Mouse (Mus musculus) forebrain, postnatal 0 days (tissue): Measurements from ENCODE around the gene Gm10272. TPM values are rescaled to one million over a fixed set of nuclear protein-coding genes. Genes with fewer than 3 reads are reported as not detected.
A peak's percentile ranks its signal among the peaks of the same experiment; 100 is the strongest.
"Not testable (repeated sequence)": the region's sequence is repeated elsewhere in the genome, so short reads cannot be mapped to it uniquely, and the experiment has no call there.

Experiments used
- ATAC-seq: fragments of 200-750 bp; cut with Nextera tagmentation; 2 replicates; pipeline ENCODE4 v1.8.0; 2017; ENCODE audit warnings: mild to moderate bottlenecking, moderate library complexity
- DNase-seq: peaks from one replicate; pipeline ENCODE4 v3.0.0-alpha.2; 2015
- H3K27ac ChIP-seq: fragments of 300-500 bp; sonication (generic); 2 replicates; pipeline ENCODE4 v1.5.1; 2014; ENCODE audit warnings: low read depth, mild to moderate bottlenecking, antibody characterized with exemption, low read length, moderate library complexity, mixed read lengths
- H3K27me3 ChIP-seq: fragments of 300-500 bp; sonication (generic); 2 replicates; pipeline ENCODE4 v1.6.1; 2014; ENCODE audit warnings: mild to moderate bottlenecking, low read length, mixed read lengths; ENCODE audit not compliant: insufficient read depth
- H3K36me3 ChIP-seq: fragments of 300-500 bp; sonication (generic); 2 replicates; pipeline ENCODE4 v1.6.1; 2014; ENCODE audit warnings: mild to moderate bottlenecking, moderate library complexity; ENCODE audit not compliant: insufficient read depth
- H3K4me1 ChIP-seq: fragments of 300-500 bp; sonication (generic); 2 replicates; pipeline ENCODE4 v1.6.1; 2014; ENCODE audit warnings: antibody characterized with exemption; ENCODE audit not compliant: insufficient read depth
- H3K4me2 ChIP-seq: fragments of 300-500 bp; sonication (generic); 2 replicates; pipeline ENCODE4 v1.6.1; 2014; ENCODE audit warnings: low read depth, mild to moderate bottlenecking, moderate library complexity
- H3K4me3 ChIP-seq: fragments of 300-500 bp; sonication (generic); 2 replicates; pipeline ENCODE4 v1.5.1; 2014; ENCODE audit warnings: low read depth, low read length, mixed read lengths
- H3K9ac ChIP-seq: fragments of 300-500 bp; sonication (generic); 2 replicates; pipeline ENCODE4 v1.6.1; 2014; ENCODE audit warnings: mild to moderate bottlenecking
- H3K9me3 ChIP-seq: fragments of 300-500 bp; sonication (generic); 2 replicates; pipeline ENCODE4 v1.6.1; 2016; ENCODE audit warnings: low read length
- CTCF ChIP-seq: sonication (generic); IDR thresholded peaks from 2 replicates; pipeline ENCODE4 v1.5.1; 2016; ENCODE audit warnings: antibody characterized with exemption, control low read depth, low read depth
- WGBS: fragments of 180-500 bp; shearing (Covaris S2); extraction: QIAGEN DNeasy Blood & Tissue Kit; methylation state at CpG from one replicate; pipeline ENCODE4 v1.1.7; 2014; 5-methylcytosine and 5-hydroxymethylcytosine counted together
- polyA plus RNA-seq: library from polyadenylated mRNA; unstranded; fragments of >200 nt; fragmentation: Nextera tagmentation; extraction: Ambion mirVana; gene quantifications from 2 replicates; pipeline ENCODE4 v1.2.1, GENCODE M21; 2015
- total RNA-seq: library from RNA; depleted of rRNA; stranded (reverse); fragments of >200 nt; gene quantifications from 2 replicates; pipeline ENCODE4 v1.2.3, GENCODE M21; 2014

Gene Gm10272
- total and polyA plus RNA-seq, 2 experiments from 2014 or later, result not detected

DNA sequence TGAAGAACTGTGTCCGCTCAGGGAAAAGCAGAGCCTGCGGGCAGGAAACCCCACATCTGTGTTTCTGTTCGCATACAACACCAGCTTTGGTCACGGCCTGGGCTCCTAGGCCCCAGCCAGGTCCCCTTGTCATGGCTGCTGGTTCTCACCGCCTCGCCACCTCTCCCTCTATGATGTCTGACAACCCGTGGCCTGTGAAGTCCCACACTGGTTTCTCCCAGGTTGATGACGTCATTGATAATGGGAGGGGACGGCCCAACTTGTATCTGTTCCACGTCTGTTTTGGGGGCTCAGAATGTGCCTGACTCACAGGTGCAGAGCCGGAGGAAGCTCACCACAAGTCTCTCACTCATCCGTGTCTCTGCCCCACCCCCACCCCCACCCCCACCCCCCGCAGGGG lies 32.7 kb upstream of the Gm10272 start:
- H3K27me3 ChIP-seq, result peaks cover 9% of the 10 kb centered on the region
- H3K9me3 ChIP-seq, result no peaks in the 10 kb centered on the region
- H3K27ac ChIP-seq, result no peak overlapping the region
- 65% methylated on average over 13 of the region's 13 CpGs for WGBS
- ATAC-seq (no peak), DNase-seq (no peak)
- no peak for TF ChIP-seq CTCF
- no peaks in the 10 kb centered on the region for H3K36me3 ChIP-seq
- H3K4me2 ChIP-seq, result no peak overlapping the region
- no peak overlapping the region for H3K9ac ChIP-seq
- peaks cover 7% of the 10 kb centered on the region for H3K4me1 ChIP-seq
- H3K4me3 ChIP-seq, result no peak overlapping the region

DNA sequence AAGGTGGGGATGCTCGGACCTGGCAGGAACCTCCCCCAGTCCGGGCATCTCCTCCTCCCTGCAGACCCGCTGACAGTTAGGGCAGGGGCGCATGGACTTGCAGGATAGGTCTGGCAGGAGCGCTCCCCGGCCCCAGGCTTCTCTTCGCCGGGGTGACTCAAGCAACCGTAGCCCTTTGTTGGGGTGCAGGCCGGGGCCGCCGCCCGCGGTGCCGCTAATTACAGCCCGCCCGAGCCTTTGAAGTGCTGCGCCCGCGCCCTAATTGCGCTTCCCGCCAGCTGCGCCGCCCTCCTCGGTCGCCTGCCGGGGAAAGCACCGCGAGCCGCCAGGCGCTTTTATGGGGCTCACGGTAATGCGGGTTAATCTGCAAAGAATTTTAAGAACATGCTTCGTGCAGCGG lies 28.9 kb upstream of the Gm10272 start:
- WGBS, result under 1% methylated on average over 35 of the region's 35 CpGs
- H3K9ac ChIP-seq, result peak overlapping the region; percentile 22; the same call in 1 of the 2 replicates
- H3K4me2 ChIP-seq, result peak overlapping the region; percentile 68
- ATAC-seq, result peak; percentile 59
- peak overlapping the region; percentile 35 for H3K4me3 ChIP-seq
- H3K9me3 ChIP-seq, result no peaks in the 10 kb centered on the region
- no peak overlapping the region for H3K27ac ChIP-seq
- peaks cover 7% of the 10 kb centered on the region for H3K4me1 ChIP-seq
- H3K27me3 ChIP-seq, result peaks cover 9% of the 10 kb centered on the region
- TF ChIP-seq CTCF, result no peak
- DNase-seq, result peak; percentile 22
- H3K36me3 ChIP-seq, result no peaks in the 10 kb centered on the region

DNA sequence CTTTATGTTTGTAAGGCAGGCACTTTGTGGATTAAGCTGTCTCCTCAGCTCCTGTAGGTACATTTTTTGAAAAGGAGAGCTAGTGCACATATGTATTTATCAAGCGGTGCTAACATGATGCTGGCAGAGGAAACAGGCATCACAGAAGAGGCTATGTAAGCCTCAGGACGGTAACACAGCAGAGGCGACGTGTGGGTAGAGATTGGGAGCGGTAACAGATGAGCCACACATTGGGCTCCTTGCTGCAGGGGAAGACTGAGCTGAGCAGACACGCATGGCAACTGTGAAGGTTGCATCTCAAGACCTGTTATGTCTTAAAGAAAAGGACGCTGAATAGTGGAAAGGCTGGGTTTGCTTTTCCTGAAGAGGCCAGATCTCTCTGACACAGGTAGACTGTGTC lies 23.4 kb upstream of the Gm10272 start:
- no peak for ATAC-seq
- 72% methylated on average over 7 of the region's 7 CpGs for WGBS

DNA sequence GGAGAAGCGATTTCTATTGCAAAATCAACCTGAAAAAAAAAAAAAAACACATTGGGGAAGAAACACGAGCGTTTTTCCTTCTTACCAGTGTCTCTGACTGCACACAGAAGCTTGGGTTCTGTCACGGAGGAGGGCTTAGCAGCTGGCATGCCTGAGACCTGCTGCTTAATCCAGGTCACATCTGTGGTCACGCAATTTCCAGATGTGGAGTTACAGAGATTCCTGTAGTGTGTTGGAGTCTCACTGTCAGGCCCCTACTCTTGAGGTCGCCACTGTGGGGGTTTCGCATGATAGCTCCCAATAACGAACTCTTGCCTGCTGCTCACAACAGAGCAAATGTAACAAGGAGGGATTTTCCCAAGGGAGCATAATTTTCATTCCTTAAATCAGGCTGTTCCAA lies 22.2 kb upstream of the Gm10272 start:
- no peak for ATAC-seq
- no peaks in the 10 kb centered on the region for H3K9me3 ChIP-seq
- H3K4me3 ChIP-seq, result no peak overlapping the region
- H3K4me2 ChIP-seq, result no peak overlapping the region
- H3K9ac ChIP-seq, result no peak overlapping the region
- H3K36me3 ChIP-seq, result no peaks in the 10 kb centered on the region
- 41% methylated on average over 8 of the region's 8 CpGs for WGBS
- H3K27ac ChIP-seq, result no peak overlapping the region
- H3K4me1 ChIP-seq, result no peaks in the 10 kb centered on the region
- no peak for DNase-seq
- no peak for TF ChIP-seq CTCF
- H3K27me3 ChIP-seq, result peaks cover 9% of the 10 kb centered on the region; the same call in 1 of the 2 replicates

More for the DNA sequence above, 23.4 kb upstream of the Gm10272 start:
- peaks cover 16% of the 10 kb centered on the region for H3K27me3 ChIP-seq
- no peak for TF ChIP-seq CTCF
- no peak overlapping the region for H3K27ac ChIP-seq
- no peak overlapping the region for H3K4me3 ChIP-seq
- no peaks in the 10 kb centered on the region for H3K9me3 ChIP-seq
- no peak for DNase-seq
- peaks cover 2% of the 10 kb centered on the region; the same call in 1 of the 2 replicates for H3K4me1 ChIP-seq
- H3K36me3 ChIP-seq, result no peaks in the 10 kb centered on the region
- no peak overlapping the region for H3K4me2 ChIP-seq
- no peak overlapping the region for H3K9ac ChIP-seq

DNA sequence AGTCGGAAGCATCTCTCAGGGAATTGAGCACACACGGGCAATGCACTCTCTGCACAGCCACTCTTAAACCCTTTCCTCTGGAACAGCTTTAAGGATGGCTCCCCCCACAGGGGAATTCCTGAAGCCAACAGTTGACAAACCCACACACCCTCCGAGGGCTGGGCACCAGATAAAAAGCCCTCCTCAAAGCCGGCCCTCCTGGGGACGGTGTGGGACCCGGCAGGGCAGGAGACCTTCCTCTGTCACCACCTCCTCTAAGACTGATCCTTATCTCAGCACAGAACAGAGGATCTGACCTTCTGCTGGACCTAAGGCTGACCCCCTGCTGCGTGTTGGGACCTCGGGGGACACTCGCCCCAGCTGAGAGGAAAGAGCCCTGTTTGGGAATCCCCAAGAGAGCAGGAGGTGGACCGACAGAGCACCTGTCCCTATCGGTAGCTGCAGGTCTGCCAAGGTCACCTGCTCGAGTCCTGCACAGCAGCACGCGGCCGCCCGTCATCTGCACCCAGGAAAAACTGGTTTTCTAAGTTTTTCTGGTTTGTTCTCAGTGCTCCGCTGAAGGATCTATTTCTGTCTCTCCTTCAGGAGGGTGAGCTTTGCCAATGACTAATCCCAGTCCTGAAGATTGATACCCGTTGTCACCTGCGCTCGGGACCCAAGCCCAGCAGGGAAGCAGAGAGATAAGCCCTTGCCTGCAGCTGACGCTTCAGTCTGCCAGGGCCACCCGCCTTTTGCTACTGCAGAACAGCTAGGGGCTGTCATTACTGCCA lies 20.3 kb upstream of the Gm10272 start, which contains the start of gene Tspear:
Gene Tspear (plus strand): TSS at position 675 of the 770 bp plus-strand sequence.
- no peak within 1 kb of the TSS for H3K9ac ChIP-seq
- 12% methylated on average over 22 of the region's 22 CpGs for WGBS
- DNase-seq, result no peak
- TF ChIP-seq CTCF, result no peak
- H3K27me3 ChIP-seq, result peaks cover 9% of the 10 kb centered on the region; the same call in 1 of the 2 replicates
- no peak within 1 kb of the TSS for H3K4me2 ChIP-seq
- H3K9me3 ChIP-seq, result no peaks in the 10 kb centered on the region
- no peaks in the 10 kb centered on the region for H3K4me1 ChIP-seq
- ATAC-seq, result no peak
- no peak within 1 kb of the TSS for H3K27ac ChIP-seq
- no peaks in the 10 kb centered on the region for H3K36me3 ChIP-seq
- no peak within 1 kb of the TSS for H3K4me3 ChIP-seq

DNA sequence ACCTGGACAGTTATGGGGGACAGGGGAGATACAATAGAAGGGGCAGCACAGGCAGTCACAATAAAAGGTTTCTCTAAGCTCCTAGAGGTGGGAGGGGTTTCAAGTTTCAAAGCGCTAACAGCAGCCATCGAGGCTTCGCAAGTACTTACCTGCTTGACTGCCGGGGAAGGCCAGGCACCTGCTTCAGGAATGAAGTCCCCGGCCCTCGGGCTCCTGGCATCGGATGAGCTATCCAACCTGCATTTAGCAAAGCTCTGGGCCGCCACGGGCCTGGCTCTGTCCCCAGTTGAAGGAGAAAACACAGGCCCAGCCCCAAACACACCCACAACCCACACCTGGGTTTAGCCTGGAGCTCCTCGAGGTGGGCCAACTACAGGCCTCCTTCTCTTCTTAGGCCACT lies 19.4 kb upstream of the Gm10272 start:
- H3K4me1 ChIP-seq, result no peaks in the 10 kb centered on the region
- WGBS, result 35% methylated on average over 10 of the region's 10 CpGs
- no peak for TF ChIP-seq CTCF
- no peak overlapping the region for H3K4me2 ChIP-seq
- no peak overlapping the region for H3K4me3 ChIP-seq
- no peak overlapping the region for H3K27ac ChIP-seq
- no peak for DNase-seq
- H3K36me3 ChIP-seq, result no peaks in the 10 kb centered on the region
- no peak overlapping the region for H3K9ac ChIP-seq
- ATAC-seq, result no peak
- peaks cover 9% of the 10 kb centered on the region; the same call in 1 of the 2 replicates for H3K27me3 ChIP-seq
- H3K9me3 ChIP-seq, result no peaks in the 10 kb centered on the region

DNA sequence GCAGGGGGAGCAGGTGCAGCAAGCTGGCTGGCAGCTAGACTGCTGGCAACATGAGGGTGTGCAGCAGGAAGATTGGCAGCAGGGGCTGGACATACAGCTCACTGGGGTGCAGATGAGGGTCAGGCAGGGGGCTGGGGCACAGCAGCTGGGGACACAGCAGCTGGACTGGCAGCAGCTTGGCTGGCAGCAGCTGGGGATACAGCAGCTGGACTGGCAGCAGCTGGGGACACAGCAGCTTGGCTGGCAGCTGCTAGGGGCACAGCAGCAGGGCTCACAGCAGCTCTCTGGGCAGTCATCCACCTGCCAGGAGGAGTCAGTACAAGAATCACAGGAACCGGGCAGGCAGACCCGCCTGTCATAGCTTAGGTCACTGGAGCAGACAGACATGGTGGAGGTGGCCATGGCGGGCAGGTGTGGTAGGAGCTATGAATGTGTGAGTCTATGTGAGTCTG lies 16.0 kb upstream of the Gm10272 start, which contains the start of gene Gm19402:
Gene Gm19402 (minus strand): TSS at position 402 of the 452 bp plus-strand sequence.
- not testable (repeated sequence) for H3K4me3 ChIP-seq, H3K9ac ChIP-seq, H3K9me3 ChIP-seq, ATAC-seq, H3K4me1 ChIP-seq, H3K27me3 ChIP-seq, H3K4me2 ChIP-seq, DNase-seq, H3K36me3 ChIP-seq, H3K27ac ChIP-seq
- WGBS, result 66% methylated on average over 3 of the region's 3 CpGs
